Mouse (Mus musculus): ENCODE data around the gene Arhgap19. TPM values are rescaled to one million over a fixed set of nuclear protein-coding genes. Genes with fewer than 3 reads are reported as not detected.

Arhgap19 gene
- polyA plus RNA-seq, 2 experiments from 2014 or later = 3.0 to 5.9 TPM

GRCm38 (mm10) chr19:41831718-41832391, 30.0 kb upstream of the Arhgap19 start:
- ATAC-seq = no peak

- no peak for ATAC-seq
Measured at GRCm38 (mm10) chr19:41831101-41831570, 29.3 kb upstream of the Arhgap19 start.

GRCm38 (mm10) chr19:41830106-41831031, 28.5 kb upstream of the Arhgap19 start:
- ATAC-seq = peak; percentile 63

- peak; percentile 91 for ATAC-seq
Measured at GRCm38 (mm10) chr19:41829381-41830105, 27.7 kb upstream of the Arhgap19 start, which contains the start of gene Frat1. Frat1 (plus strand) TSS chr19:41829970.

- no peak for ATAC-seq
Measured at GRCm38 (mm10) chr19:41828941-41829340, 27.1 kb upstream of the Arhgap19 start.

- ATAC-seq = no peak
Measured at GRCm38 (mm10) chr19:41826529-41826928, 24.7 kb upstream of the Arhgap19 start.

- ATAC-seq = no peak
Measured at GRCm38 (mm10) chr19:41824950-41825349, 23.1 kb upstream of the Arhgap19 start.

- ATAC-seq = no peak
Measured at GRCm38 (mm10) chr19:41822589-41822988, 20.7 kb upstream of the Arhgap19 start.

GRCm38 (mm10) chr19:41821436-41821835, 19.6 kb upstream of the Arhgap19 start:
- ATAC-seq = no peak

GRCm38 (mm10) chr19:41818749-41819148, 16.9 kb upstream of the Arhgap19 start:
- ATAC-seq = no peak

GRCm38 (mm10) chr19:41817325-41817724, 15.5 kb upstream of the Arhgap19 start:
- no peak for ATAC-seq

- no peak for ATAC-seq
Measured at GRCm38 (mm10) chr19:41816915-41817314, 15.1 kb upstream of the Arhgap19 start.

- ATAC-seq = no peak
Measured at GRCm38 (mm10) chr19:41816410-41816809, 14.6 kb upstream of the Arhgap19 start.

- ATAC-seq = no peak
Measured at GRCm38 (mm10) chr19:41813374-41813773, 11.5 kb upstream of the Arhgap19 start.

GRCm38 (mm10) chr19:41812525-41812924, 10.7 kb upstream of the Arhgap19 start:
- ATAC-seq = no peak

- no peak for ATAC-seq
Measured at GRCm38 (mm10) chr19:41810074-41810473, 8.2 kb upstream of the Arhgap19 start.

GRCm38 (mm10) chr19:41808104-41808634, 6.3 kb upstream of the Arhgap19 start:
- no peak for ATAC-seq

- ATAC-seq = no peak
Measured at GRCm38 (mm10) chr19:41807497-41807896, 5.7 kb upstream of the Arhgap19 start.

GRCm38 (mm10) chr19:41805831-41806230, 4.0 kb upstream of the Arhgap19 start:
- no peak for ATAC-seq

- peak; percentile 18 for ATAC-seq
Measured at GRCm38 (mm10) chr19:41803322-41803721, 1.5 kb upstream of the Arhgap19 start.

- ATAC-seq = no peak
Measured at GRCm38 (mm10) chr19:41800986-41801741, 683 bp downstream of the Arhgap19 start.

- no peak for ATAC-seq
Measured at GRCm38 (mm10) chr19:41800451-41800850, 1.4 kb downstream of the Arhgap19 start.
